Mouse (Mus musculus) brain, embryonic 14.5 days (tissue): ENCODE measurements around the gene Zfp280b.

Source experiments
- CTCF ChIP-seq: fragments of 200-500 bp; IDR thresholded peaks from 2 replicates; pipeline ENCODE4 v1.5.1; 2012; ENCODE audit warnings: inconsistent platforms, mild to moderate bottlenecking, moderate library complexity, borderline replicate concordance; ENCODE audit not compliant: insufficient read depth, insufficient read length; ENCODE audit errors: extremely low read depth
- POLR2A ChIP-seq: fragments of 200-500 bp; IDR thresholded peaks from 2 replicates; pipeline ENCODE4 v1.6.1; 2012; ENCODE audit warnings: mild to moderate bottlenecking, inconsistent platforms, borderline replicate concordance; ENCODE audit not compliant: poor library complexity, insufficient read depth, insufficient read length, severe bottlenecking; ENCODE audit errors: extremely low read depth

DNA sequence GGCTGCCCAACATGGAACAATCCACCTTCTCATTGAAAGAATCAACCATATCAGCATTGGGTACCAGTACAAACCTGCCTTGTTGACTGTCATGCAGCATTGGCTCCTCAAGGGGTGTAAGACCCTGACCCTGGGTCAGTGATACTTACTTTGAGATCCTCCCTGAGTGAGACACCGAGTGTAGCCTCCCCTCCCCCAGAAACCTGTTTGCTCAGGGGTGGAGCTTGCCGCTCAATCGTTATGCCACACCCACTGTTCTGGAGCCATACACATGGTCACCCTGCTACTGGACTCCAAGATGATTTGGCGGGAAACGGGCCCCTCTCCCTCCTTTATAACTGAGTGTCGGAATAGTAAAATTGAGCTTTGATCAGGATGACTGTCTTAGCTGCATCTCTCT is 8.5 kb upstream of the Zfp280b start:
- TF ChIP-seq POLR2A (no peak), CTCF (no peak)
